Mouse (Mus musculus): ENCODE results near the gene Spata5.
"Not testable (repeated sequence)": the region's sequence is repeated elsewhere in the genome, so short reads cannot be mapped to it uniquely, and the experiment has no call there.

Spata5 gene

DNA sequence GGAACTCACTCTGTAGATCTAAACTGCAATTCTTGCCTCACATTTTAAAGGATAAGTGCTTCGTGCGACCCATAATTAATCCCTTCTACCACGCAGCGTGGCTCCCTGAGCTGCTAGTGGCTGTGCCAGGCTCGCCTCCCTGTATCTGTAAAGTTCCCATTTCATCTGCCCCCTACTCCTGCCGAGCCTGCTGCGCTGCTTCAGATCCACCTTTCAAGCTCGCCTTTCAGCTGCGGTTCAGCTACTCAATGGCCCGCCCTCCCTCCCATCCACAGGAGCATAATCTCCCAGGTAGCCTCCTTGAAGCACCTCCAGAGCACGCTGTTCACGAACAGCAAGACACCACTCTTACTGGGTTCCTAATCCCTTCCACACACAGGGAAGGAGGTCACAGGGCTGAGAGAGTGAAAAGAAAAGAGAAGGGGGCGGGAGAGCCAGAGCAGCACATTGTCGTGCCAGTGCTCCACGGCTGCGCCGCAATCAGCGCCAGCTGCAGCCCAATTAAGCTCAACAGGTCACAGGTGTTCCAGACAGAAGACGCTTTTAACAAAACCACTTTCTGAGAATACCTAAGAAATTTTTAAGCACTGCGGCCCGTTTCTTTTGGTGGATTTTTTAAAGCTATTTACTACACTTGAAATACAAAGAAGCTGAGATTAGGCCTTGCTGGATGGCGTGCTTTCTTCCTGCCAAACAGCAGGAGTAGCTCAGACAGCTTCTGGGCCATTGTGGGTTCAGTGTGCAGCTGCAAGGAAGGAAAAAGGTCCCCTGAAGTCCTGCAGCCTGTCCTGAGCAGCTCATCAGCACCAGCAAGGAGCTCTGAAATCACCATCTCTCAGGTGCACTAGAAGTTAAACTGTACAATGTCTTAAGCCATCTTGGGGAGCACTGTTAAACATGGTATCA, 150.2 kb downstream of the Spata5 start:
- DNase-seq (ENCODE audit: low spot score in 2 of 2) = no peak

DNA sequence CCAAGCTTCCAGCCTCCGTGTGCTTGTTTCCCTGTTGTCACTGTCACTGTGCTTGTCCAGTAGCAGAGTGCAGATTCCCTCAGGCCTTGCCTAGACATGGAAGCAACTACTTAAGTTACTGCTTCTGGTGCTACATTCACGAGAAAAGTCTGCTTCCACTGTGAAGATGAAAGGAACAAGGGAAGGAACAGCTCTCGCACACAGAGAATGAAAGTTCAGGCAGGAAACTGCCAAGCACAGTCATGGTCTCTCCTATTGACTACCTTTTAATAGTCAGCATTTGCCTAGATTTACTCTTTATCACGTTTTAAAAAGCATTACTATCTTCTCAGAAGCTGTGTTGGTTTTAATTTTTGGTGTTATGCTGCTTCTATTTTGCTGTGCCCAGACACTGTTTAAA, 151.9 kb downstream of the Spata5 start:
- no peak for DNase-seq (ENCODE audit: low spot score in 2 of 2)

DNA sequence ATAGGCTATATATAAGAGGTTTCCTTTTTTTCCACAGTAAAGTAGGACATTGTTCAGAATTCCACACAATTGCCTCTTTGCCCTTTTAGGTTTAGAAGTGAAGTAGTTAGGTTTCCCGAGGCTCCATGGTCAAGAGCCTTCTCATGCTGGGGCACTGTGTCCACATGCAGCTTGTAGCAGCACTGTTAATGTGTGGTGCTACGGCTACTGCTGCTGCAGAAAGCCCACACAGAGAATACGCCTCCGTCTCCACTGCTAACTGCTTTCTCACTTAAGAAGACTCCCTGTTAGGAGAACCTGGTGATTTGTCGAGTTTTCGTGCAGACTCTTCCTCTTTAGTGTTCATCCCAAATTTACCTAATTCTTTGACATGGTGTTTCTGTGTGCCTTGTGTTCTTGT, 152.4 kb downstream of the Spata5 start:
- no peak for DNase-seq (ENCODE audit: low spot score in 2 of 2)

DNA sequence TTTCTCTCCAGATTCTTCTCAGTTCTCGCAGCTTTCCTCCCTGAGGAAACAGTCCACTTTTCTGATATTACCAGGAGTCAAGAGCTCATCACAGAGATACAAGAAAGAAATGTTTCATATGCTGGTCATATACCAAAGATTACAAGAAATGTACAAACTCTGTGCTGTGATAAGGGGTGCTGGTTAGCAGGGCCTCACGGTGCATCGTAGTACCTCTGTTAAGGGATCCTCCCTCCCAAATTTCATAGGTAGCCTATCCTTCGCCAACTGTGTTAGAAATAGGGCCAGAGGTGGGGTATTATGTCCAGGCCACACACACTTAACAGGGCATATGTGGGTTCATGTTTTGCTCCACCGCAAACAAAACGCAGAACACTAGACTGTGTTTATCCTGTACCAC, 157.1 kb downstream of the Spata5 start:
- DNase-seq (ENCODE audit: low spot score in 2 of 2) = no peak

DNA sequence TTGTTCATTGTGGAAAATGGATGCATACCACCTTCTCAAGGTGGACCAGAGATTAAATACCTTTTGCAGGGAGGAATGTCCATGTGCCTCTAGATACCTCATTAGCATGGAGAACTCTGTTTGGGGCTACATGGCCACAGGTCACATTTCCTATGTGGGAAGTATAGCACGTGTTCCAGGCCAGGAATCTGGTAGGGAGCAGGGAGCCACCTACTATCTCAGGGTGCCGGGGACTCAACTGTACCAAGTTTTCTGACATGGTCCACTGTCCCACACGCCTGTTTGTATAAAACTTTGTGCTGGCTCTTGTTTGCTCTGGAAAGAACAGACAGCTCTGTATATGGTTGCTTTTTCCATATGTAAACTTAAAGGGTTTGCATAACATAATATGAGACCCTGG, 158.0 kb downstream of the Spata5 start:
- DNase-seq (ENCODE audit: low spot score in 2 of 2) = no peak

DNA sequence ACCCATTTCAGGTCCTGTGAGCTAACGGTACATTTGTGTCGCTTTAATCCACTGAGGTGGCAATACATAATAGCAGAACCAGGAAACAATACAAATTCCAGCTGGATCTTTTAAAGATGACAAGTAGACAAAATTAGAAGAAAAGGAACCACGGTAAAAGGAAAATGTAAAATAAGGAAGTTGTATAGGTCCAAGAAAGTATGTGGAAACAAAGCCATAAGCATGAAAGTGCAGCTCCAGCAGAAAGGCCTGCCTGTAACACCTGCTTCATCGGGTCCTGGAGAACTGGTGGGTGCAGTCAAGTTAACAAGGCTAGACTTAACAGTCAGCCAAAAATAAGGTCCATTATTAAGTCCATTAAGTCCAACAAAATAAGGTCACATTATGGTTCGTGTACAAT, 164.9 kb downstream of the Spata5 start:
- DNase-seq (ENCODE audit: low spot score in 2 of 2) = no peak

DNA sequence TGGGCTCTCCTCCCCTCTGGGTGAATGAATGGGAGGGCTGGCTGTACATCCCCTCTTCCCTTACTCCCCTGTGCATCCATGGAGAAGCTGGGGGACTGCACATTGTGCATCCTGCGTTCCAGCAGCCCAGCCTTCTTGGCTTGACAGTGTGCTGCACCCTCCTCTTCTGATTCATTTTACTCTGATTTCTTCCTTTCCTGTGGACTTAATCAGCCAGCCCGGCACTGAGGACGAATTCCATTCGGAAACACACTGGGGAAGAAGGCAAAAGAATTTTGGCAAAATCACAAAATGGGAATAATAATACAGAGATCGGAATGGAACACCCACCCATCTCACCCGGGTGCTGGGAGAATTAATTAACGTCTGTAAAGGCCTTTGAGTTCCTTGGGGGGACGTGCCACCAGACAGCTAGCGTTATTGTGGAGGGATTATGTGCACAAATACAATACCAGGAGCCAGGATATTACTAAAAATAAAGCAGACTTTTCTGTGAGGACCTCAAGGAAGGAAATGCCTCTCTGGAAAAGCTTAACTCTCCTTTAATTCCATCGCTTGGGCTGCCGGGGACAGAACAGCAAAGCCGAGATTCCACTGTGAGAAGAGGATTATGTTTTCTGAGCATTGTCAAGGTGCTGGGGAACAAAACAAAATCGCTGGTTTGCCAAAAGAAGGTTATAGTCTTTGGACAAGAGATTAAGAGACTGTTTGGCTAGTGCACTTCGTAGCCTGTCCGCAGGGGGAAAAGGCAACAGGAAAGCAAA, 166.5 kb downstream of the Spata5 start:
- peak; percentile 54 to 66 for DNase-seq (ENCODE audit: low spot score in 2 of 2)

DNA sequence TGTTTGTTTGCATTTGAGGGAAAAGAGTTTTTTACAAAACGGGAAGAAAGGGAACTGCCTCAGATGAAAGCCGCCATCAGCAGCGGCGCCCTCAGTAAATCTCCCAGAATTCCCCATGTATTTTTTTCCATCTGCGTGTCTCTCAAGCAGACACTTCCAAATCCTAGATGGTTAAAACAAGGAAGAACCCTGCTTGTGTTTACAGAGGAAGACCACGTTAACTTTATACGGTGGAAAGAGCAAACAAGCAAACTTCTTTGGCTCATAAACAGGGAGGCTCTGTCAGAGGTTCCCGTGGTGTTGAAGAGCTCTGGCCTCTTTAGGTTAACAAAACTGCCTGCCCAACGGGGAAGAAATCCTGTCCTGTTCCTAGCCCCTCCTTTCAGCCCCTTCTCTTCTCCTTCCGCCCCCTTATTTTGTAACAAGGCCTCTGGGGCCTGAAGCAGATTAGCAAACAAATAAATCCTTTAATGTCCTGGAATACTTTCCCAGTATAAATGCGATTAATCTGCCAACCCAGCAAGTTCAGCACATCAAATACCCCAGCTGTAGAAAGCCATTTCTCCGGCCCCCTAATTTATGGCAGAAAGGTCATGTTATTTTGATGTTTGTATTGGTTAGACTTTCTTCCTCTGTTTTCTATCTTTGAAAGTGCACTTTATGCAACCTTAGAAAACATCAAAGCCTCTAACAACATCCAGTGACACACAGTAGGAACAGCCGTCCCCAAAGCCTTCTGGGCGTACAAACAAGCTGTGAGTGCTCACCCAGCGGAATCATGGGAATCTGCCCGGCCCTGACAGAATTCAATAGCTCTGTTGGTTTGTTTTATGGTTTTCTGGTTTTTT, 167.3 kb downstream of the Spata5 start:
- peak in 1 of 2 experiments; percentile 25 for DNase-seq (ENCODE audit: low spot score in 2 of 2)

DNA sequence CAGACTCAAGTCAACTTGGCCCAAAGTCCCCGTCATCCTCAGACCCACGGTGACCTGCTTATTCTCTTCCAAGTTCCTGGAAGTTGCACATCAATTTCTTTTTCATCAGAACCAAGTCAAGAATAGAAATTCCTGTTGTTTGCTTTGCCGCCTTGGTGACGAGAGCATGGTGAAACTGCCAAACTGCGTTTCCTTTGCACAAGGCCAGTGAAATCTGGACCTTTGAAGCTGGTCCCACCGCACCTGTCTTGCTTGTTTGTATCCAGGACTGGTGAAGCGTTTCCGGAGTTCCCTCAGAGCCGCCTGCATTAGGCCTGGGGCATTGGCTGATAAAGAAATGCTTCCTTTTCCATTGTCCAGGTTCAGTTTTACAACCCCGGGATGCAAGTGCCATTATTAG, 176.0 kb downstream of the Spata5 start:
- peak; percentile 14 to 62 for DNase-seq (ENCODE audit: low spot score in 2 of 2)

DNA sequence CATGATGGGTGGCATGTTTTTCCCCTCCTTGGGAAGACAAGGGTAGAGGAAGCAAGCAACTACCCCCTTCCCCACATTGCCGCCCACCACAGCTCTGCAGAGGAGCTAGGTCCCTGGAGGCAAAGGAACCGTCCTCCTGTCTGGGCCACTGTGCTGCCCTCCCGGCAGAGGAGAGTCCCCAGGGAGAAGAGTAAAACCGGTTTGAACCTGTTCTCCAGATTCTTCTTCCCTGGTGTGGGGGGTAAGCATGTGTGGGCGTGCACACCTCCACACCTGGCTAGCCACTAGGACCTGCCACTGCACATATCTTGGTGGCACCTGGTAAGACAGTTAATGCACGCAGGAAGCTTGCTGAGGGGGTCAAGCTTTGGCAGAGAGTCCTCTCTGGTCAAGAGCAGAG, 176.8 kb downstream of the Spata5 start:
- no peak for DNase-seq (ENCODE audit: low spot score in 2 of 2)

DNA sequence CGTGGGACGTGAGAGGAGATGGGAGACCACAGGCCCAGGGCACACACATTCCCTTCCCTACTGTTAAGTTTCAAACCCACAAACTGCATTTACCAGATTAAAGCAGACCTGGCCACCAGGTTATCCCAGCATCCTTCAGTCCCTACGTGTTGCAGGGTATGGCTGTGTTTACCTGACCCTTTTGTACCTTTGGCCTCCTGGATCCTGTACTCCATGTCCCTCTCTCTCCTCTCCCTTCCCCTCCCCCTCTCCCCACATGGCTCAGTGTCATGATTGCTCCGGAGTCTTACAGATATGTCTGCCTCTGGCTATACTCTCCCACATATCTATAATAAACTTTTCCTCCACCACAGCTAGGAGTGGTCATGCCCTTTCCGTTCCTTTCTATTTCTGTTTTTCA, 177.5 kb downstream of the Spata5 start:
- DNase-seq (ENCODE audit: low spot score in 2 of 2) = no peak

DNA sequence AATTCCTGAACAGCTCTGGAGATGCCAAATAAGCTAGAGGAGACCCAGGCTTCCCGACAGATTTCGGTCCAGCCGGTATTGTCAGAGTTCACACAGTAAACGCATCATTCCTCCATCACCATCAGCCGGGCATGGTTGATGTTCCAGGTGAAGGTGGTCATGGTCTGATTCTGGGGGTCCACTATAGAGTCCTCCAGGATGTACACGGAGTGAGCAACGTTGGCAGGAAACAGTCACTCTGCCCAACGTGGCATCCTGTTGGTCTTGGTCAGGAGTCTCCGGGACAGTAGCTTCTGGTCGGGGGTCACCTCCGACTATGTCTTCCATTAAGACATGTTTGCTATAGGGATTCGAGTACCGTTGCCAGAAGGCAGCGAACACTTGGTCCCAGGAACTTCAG, 179.9 kb downstream of the Spata5 start:
- not testable (repeated sequence) for DNase-seq (ENCODE audit: low spot score in 2 of 2)

DNA sequence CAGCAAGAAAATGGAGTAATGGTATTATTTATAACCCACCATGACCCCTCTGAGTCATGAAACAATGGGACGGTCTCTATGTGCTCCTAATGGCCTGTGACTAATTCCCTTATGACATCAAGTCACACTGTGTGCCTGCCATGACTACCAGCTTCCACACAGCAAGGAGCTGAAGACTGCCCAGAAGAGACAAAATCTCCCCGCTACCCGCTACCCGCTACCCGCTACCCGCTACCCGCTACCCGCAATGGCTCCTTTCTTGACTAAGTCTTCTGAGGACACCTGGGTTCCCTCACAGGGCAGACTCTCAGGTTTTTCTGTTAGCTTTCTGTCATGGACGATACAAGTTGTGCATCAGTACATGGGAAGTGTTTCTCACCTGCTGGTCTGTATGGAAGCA, 182.7 kb downstream of the Spata5 start:
- DNase-seq (ENCODE audit: low spot score in 2 of 2) = no peak

DNA sequence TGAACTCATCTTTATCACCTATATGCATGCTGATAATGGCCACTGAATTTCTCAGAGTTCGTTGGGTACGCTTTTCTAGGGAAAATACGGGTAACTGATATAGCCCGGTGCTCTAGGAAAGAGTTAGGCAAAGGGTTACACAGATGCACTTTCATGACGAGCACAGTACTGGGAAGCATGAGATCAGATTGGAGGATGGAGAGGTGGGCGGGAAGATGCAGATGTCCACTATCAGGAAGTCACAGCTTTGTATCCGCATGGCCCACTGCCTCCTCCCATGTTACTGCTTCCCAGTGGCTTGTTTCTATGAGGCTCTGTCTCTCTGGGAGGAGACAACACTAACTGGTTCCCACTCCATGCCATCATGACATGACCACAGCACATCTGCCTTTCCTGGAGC, 183.2 kb downstream of the Spata5 start:
- no peak for DNase-seq (ENCODE audit: low spot score in 2 of 2)

DNA sequence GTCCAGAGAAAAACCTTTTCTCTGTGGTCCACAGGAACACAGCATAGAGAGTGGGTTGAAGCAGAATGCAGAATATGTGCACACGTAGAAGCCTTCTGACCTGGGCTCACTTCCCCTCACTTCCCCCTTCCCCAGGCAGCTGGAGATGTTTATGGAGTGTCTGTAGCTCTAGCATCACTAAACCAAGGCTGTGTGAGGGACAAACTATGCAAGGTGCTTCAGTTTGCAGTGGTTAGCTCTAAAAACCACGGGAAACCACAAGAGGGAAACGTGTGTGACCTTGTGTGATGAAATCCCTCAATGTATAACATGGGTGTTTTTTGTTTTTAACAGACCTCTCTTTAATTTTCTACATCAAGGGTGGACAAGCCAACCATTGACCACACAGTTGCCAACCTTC, 183.8 kb downstream of the Spata5 start:
- no peak for DNase-seq (ENCODE audit: low spot score in 2 of 2)

DNA sequence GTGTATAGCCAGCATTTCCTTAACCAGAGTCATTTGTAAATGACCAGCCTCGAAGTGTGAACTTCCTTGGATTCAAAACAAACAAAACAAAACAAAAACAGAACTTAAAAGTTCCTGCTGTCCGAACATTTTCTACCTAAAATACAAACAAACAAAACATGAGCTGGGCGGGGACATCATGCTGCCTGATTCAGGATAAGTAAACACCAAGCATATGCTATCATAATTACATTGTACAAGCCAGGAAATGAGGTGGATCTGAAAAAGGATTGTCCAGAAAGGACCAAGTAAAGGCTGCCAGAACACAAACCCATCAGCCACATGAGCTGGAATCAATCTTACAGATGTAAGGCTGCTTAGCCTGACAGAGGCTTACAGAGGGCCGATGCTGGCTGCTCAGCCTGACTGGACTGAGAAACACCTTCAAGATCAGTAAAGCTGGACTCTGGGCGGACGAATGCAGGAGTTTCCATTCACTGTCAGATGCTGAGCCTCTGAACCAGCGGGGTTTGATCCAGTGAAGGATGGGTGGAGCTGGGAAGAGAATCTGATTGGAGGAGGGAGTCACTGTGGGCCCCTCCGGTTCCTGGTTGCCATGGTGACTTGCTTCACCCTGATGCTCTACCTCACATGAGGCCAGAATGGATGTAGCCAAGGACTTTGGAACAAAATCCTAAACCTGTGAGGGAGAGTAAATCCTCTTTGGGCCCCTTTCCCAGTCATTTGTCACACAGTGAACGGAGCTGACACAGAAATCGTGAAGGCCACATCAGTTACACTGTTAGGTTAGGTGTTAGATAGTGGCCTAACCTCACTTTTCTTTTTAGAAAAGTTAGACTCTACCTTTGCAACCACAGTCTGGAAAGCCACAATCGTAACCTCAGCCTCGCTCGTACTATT, 185.5 kb downstream of the Spata5 start:
- peak; percentile 48 to 84 for DNase-seq (ENCODE audit: low spot score in 2 of 2)

DNA sequence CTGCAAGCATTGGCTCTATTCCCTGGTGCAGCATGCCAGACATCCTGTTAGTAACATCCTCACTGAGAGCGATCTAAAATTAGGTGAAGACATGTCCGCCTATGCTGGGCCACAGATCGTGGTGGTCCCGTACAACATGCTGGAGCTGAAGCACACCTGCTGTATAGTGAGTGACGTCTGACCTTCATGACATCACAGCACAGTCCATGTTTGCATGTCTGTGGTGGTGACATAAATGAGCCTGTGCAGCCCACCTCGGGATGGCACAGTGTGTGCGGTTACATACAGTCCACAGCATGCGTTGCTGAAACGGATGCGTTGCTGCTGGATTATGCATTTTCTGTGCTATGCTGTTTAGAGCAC, 186.2 kb downstream of the Spata5 start:
- DNase-seq (ENCODE audit: low spot score in 2 of 2) = peak; percentile 25 to 27

DNA sequence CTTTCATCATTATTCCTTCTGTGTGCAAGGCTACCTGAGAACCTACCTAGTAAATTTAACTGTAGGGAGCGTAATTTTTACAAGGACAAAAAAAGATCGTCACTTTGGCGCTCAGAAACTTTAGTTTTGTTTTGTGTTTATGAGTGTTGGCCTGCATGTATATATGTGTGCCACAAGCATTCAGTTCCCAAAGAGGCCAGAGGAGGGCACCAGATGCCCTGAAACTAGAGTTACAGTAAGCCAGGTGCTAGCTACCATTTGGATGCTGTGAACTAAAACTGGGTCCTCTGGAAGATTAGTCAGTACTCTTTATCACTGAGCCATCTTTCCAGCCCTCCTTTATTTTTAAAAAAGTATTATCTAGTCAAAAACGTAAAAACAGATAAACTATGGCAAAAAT, 189.2 kb downstream of the Spata5 start:
- no peak for DNase-seq (ENCODE audit: low spot score in 2 of 2)

DNA sequence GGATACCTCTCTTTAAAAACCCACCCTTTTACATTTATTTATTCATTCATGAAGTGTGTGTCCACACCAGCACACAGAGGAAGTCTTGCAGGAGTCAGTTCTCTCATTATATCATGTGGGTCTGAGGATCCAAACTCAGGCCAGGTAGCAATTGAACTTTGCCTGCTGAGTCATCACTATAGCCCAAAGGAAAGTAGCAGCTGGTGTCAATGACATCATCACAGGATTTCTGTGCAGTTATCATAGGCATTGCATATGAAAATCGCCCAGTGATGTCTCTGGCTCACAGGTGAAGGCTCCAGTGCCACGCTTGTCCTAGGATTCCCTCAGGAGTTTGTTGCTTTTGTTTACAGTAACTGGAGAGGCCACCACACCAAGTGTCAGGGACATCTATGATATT, 191.0 kb downstream of the Spata5 start:
- DNase-seq (ENCODE audit: low spot score in 2 of 2) = no peak

DNA sequence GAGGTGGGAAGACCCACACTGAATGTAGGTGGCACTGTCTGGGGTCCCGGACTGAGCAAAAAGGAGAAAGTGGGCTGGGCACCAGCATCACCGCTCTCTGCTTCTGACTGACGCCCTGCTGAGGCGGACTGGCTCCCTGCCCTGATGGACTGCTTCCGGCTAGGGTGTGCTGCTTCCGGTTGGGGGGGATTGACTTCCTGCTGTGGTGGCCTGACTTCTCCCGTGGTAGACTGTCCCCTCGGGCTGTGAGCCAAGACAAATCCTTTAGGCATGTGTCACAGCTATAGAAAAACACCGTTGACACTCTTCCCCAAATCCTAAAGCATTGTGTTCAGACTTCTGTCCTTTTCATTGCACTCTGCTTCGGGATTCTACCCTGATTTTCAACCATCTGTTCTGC, 194.0 kb downstream of the Spata5 start:
- DNase-seq (ENCODE audit: low spot score in 2 of 2) = peak; percentile 40 to 54

All from heart, adult 9 months (tissue).